Mouse (Mus musculus): ENCODE measurements at regions not wholly inside any gene's neighbourhood (a gene's known extent, or its start where the extent isn't known, plus 50 kb on each side); places are given as distances from the start of the nearest gene placed in this dataset.

GRCm38 (mm10) chr15:74287492-74287891 lies 348.7 kb downstream of the Mroh4 start:
- TF ChIP-seq CTCF (IDR thresholded peaks at IDR 0.05; ENCODE audit: low read depth) (no peak), EP300 (IDR thresholded peaks at IDR 0.05; ENCODE audit: low read depth) (no peak)
